Mouse (Mus musculus) adipocyte (in vitro differentiated cells): ENCODE results near the gene Mrnip.

Source experiments
- DNase-seq: peaks from one replicate; pipeline ENCODE4 v3.0.0-alpha.2; 2016; ENCODE audit warnings: low spot score

Mrnip gene

DNA sequence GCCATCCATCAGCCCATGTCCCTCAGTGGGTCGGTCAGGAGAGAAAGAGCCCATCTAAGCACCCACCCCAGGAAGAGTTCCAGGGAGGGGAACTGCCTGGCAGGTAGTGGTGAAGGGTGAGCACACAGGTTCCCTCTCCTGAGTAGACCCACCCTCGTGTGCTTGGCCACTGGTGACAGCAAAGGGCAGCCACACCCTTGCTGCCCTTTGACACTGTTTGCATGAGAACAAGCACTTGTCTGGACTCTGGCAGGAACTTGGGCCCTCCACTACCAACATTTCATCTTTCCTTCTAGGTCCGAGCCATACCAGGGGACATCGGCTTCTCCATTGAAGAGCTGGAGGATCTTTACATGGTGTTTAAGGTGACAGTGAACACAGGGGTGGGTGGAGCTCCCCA is 14.9 kb upstream of the Mrnip start:
- DNase-seq: no peak

DNA sequence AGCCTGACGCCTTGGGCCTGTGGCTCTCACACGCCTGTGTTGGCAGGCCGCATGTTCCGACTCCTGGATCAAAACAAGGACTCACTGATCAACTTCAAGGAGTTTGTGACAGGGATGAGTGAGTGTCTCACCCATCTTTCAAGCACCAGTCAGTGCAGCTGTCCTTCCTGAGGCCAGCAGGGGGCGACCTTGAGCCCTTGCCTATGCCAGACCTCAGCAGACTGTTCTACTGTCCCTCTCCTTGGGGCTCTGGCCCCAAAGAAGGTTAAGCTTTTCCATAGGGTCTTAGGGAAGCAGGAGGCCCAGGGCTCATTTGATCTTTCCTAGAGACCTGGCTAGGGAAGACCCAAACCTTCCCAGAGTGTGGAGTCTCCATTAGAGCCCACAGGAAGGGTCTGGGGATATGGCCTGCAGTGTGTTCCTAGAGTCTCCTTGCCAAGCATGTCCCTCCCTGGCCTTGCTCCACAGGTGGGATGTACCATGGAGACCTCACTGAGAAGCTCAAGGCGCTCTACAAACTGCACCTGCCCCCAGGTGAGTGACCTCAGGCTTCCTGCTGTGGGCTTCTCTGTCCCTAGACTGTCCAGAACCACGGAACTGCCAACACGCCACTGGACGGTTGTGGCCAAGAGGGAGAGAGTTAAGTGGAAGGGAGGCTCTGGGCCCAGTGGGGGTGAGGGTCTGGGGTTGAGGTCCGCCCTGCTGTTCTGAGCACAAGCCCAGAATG is 12.5 kb upstream of the Mrnip start:
- DNase-seq: peak; percentile 69

- no peak for DNase-seq
These were observed 11.8 kb upstream of the Mrnip start for GRCm38 (mm10) chr11:50162338-50163050.

DNA sequence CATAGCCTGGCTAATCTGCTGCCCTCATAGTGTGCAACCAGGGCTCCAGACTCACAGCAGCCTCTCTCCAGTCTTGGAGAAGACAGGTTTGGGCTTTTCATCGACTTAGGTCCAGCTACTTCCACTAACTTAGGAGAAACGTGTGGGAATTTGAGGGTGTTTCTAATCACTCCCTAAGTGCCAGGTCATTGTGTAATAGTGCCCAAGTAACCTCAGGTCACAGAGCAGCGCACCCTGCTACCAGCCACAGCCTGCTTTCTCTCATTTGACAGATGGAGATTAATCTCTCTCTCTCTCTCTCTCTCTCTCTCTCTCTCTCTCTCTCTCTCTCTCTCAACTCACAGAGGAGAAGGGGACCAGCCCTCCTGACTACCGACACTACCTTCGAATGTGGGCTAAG is 5.9 kb upstream of the Mrnip start:
- DNase-seq: peak; percentile 81

- peak; percentile 99 for DNase-seq
These were observed 515 bp downstream of the Mrnip start for GRCm38 (mm10) chr11:50174730-50175187.

DNA sequence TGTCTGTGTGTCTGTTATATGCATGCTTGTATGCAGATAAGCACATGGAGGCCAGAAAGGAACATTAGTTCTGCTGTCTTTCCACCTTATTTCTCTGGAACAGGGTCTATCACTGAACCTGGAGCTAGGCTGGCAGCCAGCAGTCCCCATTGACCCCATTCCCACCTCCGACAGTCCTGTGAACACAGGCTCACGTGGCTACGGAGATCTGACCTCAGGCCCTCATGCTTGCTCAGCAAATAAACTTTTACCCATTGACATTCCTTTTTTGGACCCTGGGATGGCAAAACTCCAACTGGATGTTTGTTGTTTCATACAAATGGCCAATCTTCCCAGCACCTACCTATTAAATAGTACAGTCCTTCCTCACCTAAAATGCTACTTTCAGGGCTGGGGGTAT is 2.1 kb downstream of the Mrnip start:
- no peak for DNase-seq

DNA sequence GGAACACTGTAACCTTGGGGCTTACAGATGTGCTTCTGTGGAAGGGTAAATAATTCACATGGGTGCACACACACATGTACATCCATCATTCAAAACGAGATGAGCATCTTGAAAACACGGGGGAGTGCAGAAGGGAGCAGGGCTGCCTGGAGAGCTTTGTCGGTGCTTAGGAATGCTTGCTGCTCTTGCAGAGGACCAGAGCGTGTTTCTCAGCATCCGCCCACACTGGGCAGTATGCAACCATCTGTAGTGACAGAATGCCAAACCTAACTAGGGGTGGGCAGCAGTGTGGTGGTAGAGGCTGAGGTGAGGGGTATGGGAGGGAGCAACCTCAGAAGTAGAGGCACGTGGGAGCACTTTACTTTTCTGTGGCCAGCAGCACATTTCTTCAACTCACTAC is 2.9 kb downstream of the Mrnip start:
- DNase-seq: no peak

DNA sequence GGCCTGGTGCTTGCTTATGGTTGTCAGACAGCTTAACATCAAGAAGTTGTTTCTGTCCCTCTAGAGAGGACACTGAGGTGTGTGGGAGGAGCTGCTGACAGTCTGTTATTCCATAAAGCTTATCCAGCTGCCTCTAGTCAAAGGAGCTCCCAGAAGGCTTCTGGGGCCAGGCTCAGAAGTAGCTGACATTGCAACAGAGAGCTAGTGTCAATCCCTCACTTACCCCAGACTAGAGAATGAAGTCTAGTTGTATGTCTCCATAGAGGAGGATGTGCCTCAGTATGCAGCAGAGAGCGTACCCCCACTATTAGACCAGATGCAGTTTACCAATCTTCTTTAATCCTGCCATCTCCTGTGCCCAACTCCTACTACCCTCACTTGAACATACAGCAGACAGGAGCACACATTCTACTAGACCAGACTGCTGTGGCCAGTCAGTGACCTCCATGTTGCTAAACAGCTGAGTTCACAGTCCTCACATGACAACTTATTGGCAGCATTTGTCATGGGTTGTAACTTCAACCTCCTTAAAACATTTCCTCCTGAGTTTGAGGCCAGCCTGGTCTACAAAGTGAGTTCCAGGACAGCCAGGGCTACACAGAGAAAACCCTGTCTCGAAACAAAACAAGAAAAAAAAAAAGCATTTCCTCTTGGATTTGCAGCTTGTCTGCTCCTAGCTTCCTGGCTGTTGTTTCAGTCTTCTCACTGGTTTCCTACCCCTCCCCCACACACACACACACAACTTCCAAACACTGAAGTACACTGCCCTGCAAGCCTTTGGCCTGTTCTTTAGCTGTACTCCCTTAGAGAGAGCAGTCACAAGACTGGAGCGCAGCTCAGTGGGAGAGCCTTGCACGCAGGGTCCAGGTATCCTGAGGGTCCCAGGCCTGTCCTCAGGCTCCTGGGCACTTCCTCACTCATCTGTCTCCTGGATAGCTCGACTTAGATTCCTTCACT is 4.6 kb downstream of the Mrnip start:
- peak; percentile 76 for DNase-seq

GRCm38 (mm10) chr11:50180478-50181231 is 6.4 kb downstream of the Mrnip start:
- DNase-seq: no peak

GRCm38 (mm10) chr11:50182702-50183101 is 8.5 kb downstream of the Mrnip start:
- no peak for DNase-seq

DNA sequence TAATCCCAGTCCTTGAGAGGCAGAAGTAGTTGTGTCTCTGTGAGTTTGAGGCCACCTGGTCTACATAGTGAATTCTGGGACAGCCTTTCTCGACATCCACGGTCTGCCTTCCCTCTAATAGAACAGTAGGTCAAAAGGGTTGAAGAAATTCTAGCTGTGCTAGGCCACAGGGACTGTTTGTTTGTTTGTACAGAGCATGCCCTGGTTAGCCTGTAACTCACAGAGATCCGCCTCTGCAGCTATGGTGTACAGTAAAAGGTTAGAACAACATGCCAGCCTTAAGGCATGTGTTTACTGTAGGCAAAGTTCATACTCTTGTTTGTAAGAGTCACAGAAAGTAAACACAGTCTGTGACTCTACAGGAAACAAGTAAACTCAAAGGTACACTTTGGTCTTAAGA is 10.5 kb downstream of the Mrnip start:
- peak; percentile 87 for DNase-seq

- DNase-seq: no peak
These were observed 14.4 kb downstream of the Mrnip start for GRCm38 (mm10) chr11:50188682-50189081.

GRCm38 (mm10) chr11:50190362-50190761 is 16.1 kb downstream of the Mrnip start:
- DNase-seq: no peak

DNA sequence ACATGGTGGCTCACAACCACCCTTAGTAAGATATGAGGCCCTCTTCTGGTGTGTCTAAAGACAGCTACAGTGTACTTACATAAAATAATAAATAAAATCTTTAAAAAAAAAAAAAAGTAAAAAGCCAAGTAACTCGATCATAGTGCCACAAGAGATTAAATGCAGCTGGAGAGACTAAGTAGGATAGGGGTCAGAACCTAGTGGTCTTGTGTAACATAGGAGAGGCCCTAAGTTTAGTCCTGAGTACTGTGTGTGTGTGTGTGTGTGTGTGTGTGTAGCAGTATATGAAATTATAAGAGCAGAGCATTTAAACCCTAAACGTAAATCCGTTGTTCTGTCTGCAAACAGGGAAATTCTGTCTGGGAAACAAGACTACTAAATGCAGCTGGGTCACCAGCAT is 18.0 kb downstream of the Mrnip start:
- DNase-seq: peak; percentile 62

DNA sequence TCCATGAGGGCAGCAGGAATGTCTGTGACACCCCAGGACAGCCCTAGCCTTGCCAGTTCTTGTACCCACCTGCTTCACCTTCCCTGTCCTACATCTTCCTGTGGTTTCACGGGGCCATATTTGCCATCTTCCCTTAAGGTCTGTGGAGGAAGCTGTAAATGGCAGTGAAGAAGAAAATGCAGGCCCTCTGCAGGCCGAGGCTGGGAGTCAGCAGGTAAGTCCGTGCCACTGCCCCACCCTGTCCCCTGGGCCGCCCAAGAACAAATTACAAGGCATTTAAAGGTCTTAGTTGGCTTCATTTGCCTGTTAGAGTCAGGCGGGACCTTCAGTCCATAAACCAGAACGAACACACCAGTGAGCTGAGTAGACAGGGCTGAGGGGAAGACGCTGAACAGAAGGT is 19.8 kb downstream of the Mrnip start:
- DNase-seq: no peak

GRCm38 (mm10) chr11:50194793-50195192 is 20.5 kb downstream of the Mrnip start:
- no peak for DNase-seq

- DNase-seq: no peak
These were observed 23.3 kb downstream of the Mrnip start for GRCm38 (mm10) chr11:50197500-50197899.

DNA sequence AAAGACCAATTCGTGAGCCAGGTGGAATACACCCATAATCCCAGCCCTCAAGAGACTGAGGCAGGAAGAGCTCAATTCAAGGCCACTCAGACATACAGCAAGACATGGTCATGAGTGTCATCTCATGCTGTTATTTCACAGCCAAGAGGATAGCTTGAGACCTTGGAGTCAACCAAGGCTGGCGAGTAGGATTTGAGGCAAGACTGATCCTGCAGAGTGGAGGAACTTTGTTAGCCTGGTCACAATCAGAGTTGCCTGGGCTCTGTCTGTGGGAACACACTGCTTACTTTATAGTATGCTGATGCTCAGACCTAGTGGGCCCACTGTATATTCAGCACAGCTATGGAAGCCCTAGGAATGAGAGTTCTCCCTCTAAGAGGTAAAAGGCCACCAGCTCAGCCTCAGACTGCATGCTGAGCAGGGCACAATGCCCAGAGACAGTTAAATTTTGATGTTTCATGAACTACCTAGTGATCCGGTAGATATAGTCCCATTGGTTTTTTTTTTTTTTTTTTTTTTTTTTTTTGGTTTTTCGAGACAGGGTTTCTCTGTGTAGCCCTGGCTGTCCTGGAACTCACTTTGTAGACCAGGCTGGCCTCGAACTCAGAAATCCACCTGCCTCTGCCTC is 24.1 kb downstream of the Mrnip start:
- no peak for DNase-seq

DNA sequence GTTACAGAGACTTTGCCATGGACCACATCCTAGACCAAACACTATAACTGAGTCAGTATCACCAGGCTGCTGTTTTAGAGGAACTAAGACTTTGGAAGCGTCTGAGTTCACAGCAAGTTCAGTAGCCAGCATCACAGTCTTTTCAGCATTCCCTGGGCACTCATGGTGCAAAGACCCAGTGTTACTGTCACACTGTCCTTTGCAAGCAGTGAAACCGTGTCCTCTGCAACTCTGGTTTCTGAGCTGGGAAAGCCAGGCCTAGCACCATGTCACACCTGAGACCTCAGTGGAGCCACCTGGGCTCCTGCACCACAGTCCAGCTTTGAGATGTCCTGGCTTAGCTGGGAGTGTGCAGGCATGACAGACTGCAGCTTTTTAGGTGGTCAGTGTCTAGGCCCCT is 24.7 kb downstream of the Mrnip start:
- no peak for DNase-seq

GRCm38 (mm10) chr11:50200613-50201012 is 26.4 kb downstream of the Mrnip start:
- DNase-seq: peak; percentile 49

- DNase-seq: no peak
These were observed 27.3 kb downstream of the Mrnip start for GRCm38 (mm10) chr11:50201590-50201989.
